Mouse (Mus musculus) midbrain, embryonic 13.5 days (tissue): Measurements from ENCODE around the gene Zbtb20. TPM values are rescaled to one million over a fixed set of nuclear protein-coding genes. Genes with fewer than 3 reads are reported as not detected.

Experiments used
- ATAC-seq: fragments of 200-750 bp; cut with Nextera tagmentation; 2 replicates; pipeline ENCODE4 v1.8.0; 2017; ENCODE audit warnings: mild to moderate bottlenecking, moderate TSS enrichment, moderate library complexity
- H3K27ac ChIP-seq: fragments of 300-500 bp; sonication (generic); 2 replicates; pipeline ENCODE4 v1.5.1; 2015; ENCODE audit warnings: inconsistent platforms, mild to moderate bottlenecking, moderate library complexity
- H3K27me3 ChIP-seq: fragments of 300-500 bp; sonication (generic); 2 replicates; pipeline ENCODE4 v1.6.1; 2015; ENCODE audit warnings: mild to moderate bottlenecking, inconsistent platforms
- H3K36me3 ChIP-seq: fragments of 300-500 bp; sonication (generic); 2 replicates; pipeline ENCODE4 v1.6.1; 2015; ENCODE audit warnings: mild to moderate bottlenecking, inconsistent platforms
- H3K4me1 ChIP-seq: fragments of 300-500 bp; sonication (generic); replicated peaks from 2 replicates; pipeline ENCODE4 v1.6.1; 2015; ENCODE audit warnings: inconsistent platforms
- H3K4me2 ChIP-seq: fragments of 300-500 bp; sonication (generic); replicated peaks from 2 replicates; pipeline ENCODE4 v1.6.1; 2015; ENCODE audit warnings: moderate library complexity, mild to moderate bottlenecking, inconsistent platforms
- H3K4me3 ChIP-seq: fragments of 300-500 bp; sonication (generic); replicated peaks from 2 replicates; pipeline ENCODE4 v1.5.1; 2015; ENCODE audit warnings: mild to moderate bottlenecking, inconsistent platforms
- H3K9ac ChIP-seq: fragments of 300-500 bp; sonication (generic); replicated peaks from 2 replicates; pipeline ENCODE4 v1.6.1; 2015; ENCODE audit warnings: mild to moderate bottlenecking, inconsistent platforms
- H3K9me3 ChIP-seq: fragments of 300-500 bp; sonication (generic); 2 replicates; pipeline ENCODE4 v1.6.1; 2016; ENCODE audit warnings: mild to moderate bottlenecking, inconsistent platforms
- WGBS: fragments of 180-500 bp; shearing (Covaris S2); methylation state at CpG from one replicate; pipeline ENCODE4 v1.1.7; 2015; 5-methylcytosine and 5-hydroxymethylcytosine counted together
- polyA plus RNA-seq: library from polyadenylated mRNA; unstranded; fragments of >200 nt; fragmentation: Nextera tagmentation; extraction: Ambion mirVana; gene quantifications from 2 replicates; pipeline ENCODE4 v1.2.1, GENCODE M21; 2015

The Zbtb20 gene
- polyA plus RNA-seq, 1 experiment from 2014 or later, result 86.5 TPM

- Histone ChIP-seq H3K4me1 (peaks cover 10% of the 10 kb centered on the region; the same call in 1 of the 2 replicates), H3K9me3 (no peaks in the 10 kb centered on the region), H3K4me3 (no peak overlapping the region), H3K9ac (no peak overlapping the region), H3K36me3 (no peaks in the 10 kb centered on the region), H3K27ac (no peak overlapping the region), H3K27me3 (no peaks in the 10 kb centered on the region), H3K4me2 (no peak overlapping the region)
- 0 out of 2 replicates have a peak, but pooled peaks have one; percentile 63 for ATAC-seq
- 30% methylated on average over 3 of the region's 3 CpGs for WGBS
Measured at GRCm38 (mm10) chr16:43540108-43540507, 664.4 kb downstream of the Zbtb20 start.

DNA sequence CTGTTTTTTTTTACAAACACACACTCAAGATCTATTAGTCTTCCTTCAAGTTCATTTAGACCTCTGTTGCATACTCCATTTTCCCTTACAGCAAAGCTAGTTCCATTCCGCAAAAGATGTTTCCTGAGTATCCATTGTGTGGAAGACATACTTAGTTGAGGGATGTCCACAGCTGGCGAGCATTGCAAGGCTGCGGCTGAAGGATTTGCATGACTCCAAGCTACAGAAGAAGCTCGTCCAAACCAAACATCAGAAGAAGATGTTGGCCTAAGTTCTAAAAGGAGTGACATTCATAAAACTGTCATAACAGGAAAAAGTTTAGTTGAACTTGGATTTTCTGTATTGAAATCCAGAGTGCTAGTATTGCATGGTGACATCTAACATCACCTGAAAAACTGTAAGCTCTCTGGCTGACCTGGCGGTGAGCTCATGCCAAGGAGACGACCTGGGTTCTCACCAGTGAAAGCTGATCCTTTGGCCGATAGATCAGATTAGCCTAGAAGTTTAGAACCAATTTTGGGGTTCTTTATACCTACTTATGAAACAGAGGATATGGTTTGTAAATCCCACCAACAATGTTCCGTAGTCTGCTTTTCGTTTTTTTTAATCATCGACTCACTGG lies 665.0 kb downstream of the Zbtb20 start:
- no peak overlapping the region for H3K4me2 ChIP-seq
- H3K9me3 ChIP-seq, result no peaks in the 10 kb centered on the region
- ATAC-seq, result no peak
- 95% methylated on average over 10 of the region's 10 CpGs for WGBS
- H3K27ac ChIP-seq, result no peak overlapping the region
- no peak overlapping the region for H3K4me3 ChIP-seq
- H3K9ac ChIP-seq, result no peak overlapping the region
- no peaks in the 10 kb centered on the region for H3K27me3 ChIP-seq
- no peaks in the 10 kb centered on the region for H3K36me3 ChIP-seq
- peaks cover 13% of the 10 kb centered on the region for H3K4me1 ChIP-seq

GRCm38 (mm10) chr16:43545261-43545660 lies 669.6 kb downstream of the Zbtb20 start:
- H3K4me2 ChIP-seq, result no peak overlapping the region
- 95% methylated on average over 4 of the region's 4 CpGs for WGBS
- H3K9ac ChIP-seq, result no peak overlapping the region
- no peak overlapping the region for H3K27ac ChIP-seq
- no peaks in the 10 kb centered on the region for H3K36me3 ChIP-seq
- H3K9me3 ChIP-seq, result no peaks in the 10 kb centered on the region
- no peak for ATAC-seq
- H3K27me3 ChIP-seq, result no peaks in the 10 kb centered on the region
- no peak overlapping the region for H3K4me3 ChIP-seq
- peaks cover 46% of the 10 kb centered on the region for H3K4me1 ChIP-seq

DNA sequence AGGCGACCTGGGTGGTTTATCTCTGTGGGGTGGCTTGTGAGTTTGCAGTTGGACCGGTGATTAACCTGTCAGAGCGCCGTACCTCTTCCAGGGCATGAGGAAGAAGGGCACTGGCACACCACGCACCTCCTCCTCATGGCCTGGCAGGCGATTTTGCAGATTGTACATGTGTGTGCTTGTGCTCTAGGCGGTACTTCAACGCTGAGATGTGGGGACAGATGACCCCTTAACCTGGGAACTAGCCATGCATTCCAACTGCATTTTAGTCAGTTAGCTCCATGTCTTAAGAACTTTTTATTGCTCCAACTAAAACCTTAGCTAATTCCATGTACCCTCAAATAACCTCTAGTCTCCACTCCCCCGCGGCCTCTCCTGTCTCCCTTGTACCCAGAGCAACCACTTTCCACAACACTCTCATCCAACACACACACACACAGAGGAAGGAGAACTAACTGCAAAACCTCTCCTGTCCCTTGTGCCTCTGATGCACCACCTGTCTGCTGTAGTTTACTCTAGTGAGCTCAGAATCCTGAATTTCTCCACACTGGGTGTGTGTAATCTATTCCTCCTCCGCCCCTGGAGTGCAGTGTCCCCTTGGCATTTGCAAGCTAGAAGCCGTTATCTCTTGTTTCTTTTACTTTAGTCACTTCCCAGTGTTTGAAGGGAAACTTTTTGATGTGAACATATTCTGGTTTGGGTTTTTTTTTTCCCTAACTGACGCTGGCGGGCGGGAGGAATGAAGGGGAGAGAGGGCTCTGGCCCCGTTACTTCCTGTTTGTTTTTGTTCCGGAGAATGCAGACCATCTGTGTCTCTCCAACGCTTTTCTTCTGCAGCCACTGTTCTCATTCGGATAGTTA lies 671.9 kb downstream of the Zbtb20 start:
- H3K4me3 ChIP-seq, result no peak overlapping the region
- peaks cover 51% of the 10 kb centered on the region for H3K4me1 ChIP-seq
- no peaks in the 10 kb centered on the region for H3K27me3 ChIP-seq
- H3K9ac ChIP-seq, result no peak overlapping the region
- H3K27ac ChIP-seq, result peak overlapping the region; percentile 15; the same call in 1 of the 2 replicates
- no peak for ATAC-seq
- no peak overlapping the region for H3K4me2 ChIP-seq
- no peaks in the 10 kb centered on the region for H3K36me3 ChIP-seq
- H3K9me3 ChIP-seq, result no peaks in the 10 kb centered on the region
- WGBS, result 61% methylated on average over 19 of the region's 19 CpGs

GRCm38 (mm10) chr16:43548774-43549173 lies 673.1 kb downstream of the Zbtb20 start:
- Histone ChIP-seq H3K36me3 (no peaks in the 10 kb centered on the region), H3K9me3 (no peaks in the 10 kb centered on the region), H3K4me1 (peaks cover 51% of the 10 kb centered on the region), H3K4me2 (no peak overlapping the region), H3K27ac (no peak overlapping the region), H3K4me3 (no peak overlapping the region), H3K9ac (no peak overlapping the region), H3K27me3 (no peaks in the 10 kb centered on the region)
- 66% methylated on average over 5 of the region's 5 CpGs for WGBS
- ATAC-seq, result no peak

GRCm38 (mm10) chr16:43549425-43550089 lies 673.9 kb downstream of the Zbtb20 start:
- ATAC-seq, result peak; percentile 63; the same call in 1 of the 2 replicates
- no peaks in the 10 kb centered on the region for H3K36me3 ChIP-seq
- peak overlapping the region; percentile 37; the same call in 1 of the 2 replicates for H3K27ac ChIP-seq
- H3K9me3 ChIP-seq, result no peaks in the 10 kb centered on the region
- no peak overlapping the region for H3K4me2 ChIP-seq
- 51% methylated on average over 9 of the region's 9 CpGs for WGBS
- no peak overlapping the region for H3K9ac ChIP-seq
- no peak overlapping the region for H3K4me3 ChIP-seq
- no peaks in the 10 kb centered on the region for H3K27me3 ChIP-seq
- H3K4me1 ChIP-seq, result peaks cover 51% of the 10 kb centered on the region

GRCm38 (mm10) chr16:43552443-43552842 lies 676.8 kb downstream of the Zbtb20 start:
- no peak overlapping the region for H3K4me2 ChIP-seq
- H3K4me3 ChIP-seq, result no peak overlapping the region
- H3K9ac ChIP-seq, result no peak overlapping the region
- no peaks in the 10 kb centered on the region for H3K9me3 ChIP-seq
- H3K27me3 ChIP-seq, result no peaks in the 10 kb centered on the region
- WGBS, result 100% methylated on average over 1 of the region's 1 CpGs
- no peaks in the 10 kb centered on the region for H3K36me3 ChIP-seq
- peaks cover 37% of the 10 kb centered on the region for H3K4me1 ChIP-seq
- no peak for ATAC-seq
- H3K27ac ChIP-seq, result no peak overlapping the region

DNA sequence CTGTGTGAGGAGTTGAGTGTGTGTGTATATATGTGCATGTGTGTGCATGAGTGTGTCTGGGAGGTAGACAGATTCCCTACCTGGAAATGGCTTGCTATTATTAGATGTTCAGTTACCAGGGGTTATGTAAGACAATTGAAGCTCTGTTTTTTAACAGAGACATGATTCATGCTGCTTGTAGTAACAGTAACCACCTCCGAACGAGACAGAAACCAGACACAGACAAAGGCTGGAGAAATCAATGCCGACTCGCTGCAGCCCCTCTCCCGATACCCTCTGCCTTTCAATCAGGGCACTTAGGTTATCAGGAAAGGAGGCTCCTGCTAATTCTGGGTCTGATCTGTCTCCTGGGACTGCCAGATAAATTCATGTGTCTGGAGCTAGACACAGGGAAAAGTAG lies 681.7 kb downstream of the Zbtb20 start:
- H3K4me2 ChIP-seq, result no peak overlapping the region
- WGBS, result 53% methylated on average over 5 of the region's 5 CpGs

GRCm38 (mm10) chr16:43561330-43561729 lies 685.6 kb downstream of the Zbtb20 start:
- Histone ChIP-seq H3K9ac (no peak overlapping the region), H3K27me3 (no peaks in the 10 kb centered on the region), H3K27ac (no peak overlapping the region), H3K36me3 (peaks cover 2% of the 10 kb centered on the region; the same call in 1 of the 2 replicates), H3K9me3 (no peaks in the 10 kb centered on the region), H3K4me1 (peaks cover 17% of the 10 kb centered on the region), H3K4me3 (no peak overlapping the region), H3K4me2 (no peak overlapping the region)
- WGBS, result 96% methylated on average over 2 of the region's 2 CpGs
- ATAC-seq, result no peak

More for the DNA sequence above, 681.7 kb downstream of the Zbtb20 start:
- Histone ChIP-seq H3K36me3 (no peaks in the 10 kb centered on the region), H3K27ac (peak overlapping the region; percentile 45; the same call in 1 of the 2 replicates), H3K4me1 (peaks cover 13% of the 10 kb centered on the region; the same call in 1 of the 2 replicates), H3K9me3 (no peaks in the 10 kb centered on the region), H3K27me3 (no peaks in the 10 kb centered on the region), H3K9ac (0 out of 2 replicates have a peak overlapping the region, but pooled peaks have one; percentile 19), H3K4me3 (no peak overlapping the region)
- ATAC-seq, result 0 out of 2 replicates have a peak, but pooled peaks have one; percentile 37

GRCm38 (mm10) chr16:43561956-43562355 lies 686.3 kb downstream of the Zbtb20 start:
- no peaks in the 10 kb centered on the region for H3K9me3 ChIP-seq
- 87% methylated on average over 4 of the region's 4 CpGs for WGBS
- H3K4me2 ChIP-seq, result no peak overlapping the region
- H3K27me3 ChIP-seq, result no peaks in the 10 kb centered on the region
- peaks cover 5% of the 10 kb centered on the region; the same call in 1 of the 2 replicates for H3K36me3 ChIP-seq
- no peak overlapping the region for H3K27ac ChIP-seq
- H3K4me1 ChIP-seq, result peaks cover 11% of the 10 kb centered on the region
- no peak overlapping the region for H3K4me3 ChIP-seq
- no peak overlapping the region for H3K9ac ChIP-seq
- no peak for ATAC-seq

- Histone ChIP-seq H3K4me2 (no peak overlapping the region), H3K27me3 (no peaks in the 10 kb centered on the region), H3K9me3 (no peaks in the 10 kb centered on the region), H3K4me1 (peaks cover 4% of the 10 kb centered on the region), H3K4me3 (no peak overlapping the region), H3K27ac (no peak overlapping the region), H3K36me3 (peaks cover 20% of the 10 kb centered on the region), H3K9ac (no peak overlapping the region)
- 85% methylated on average over 4 of the region's 4 CpGs for WGBS
- no peak for ATAC-seq
Measured at GRCm38 (mm10) chr16:43565872-43566271, 690.2 kb downstream of the Zbtb20 start.

- no peak overlapping the region for H3K27ac ChIP-seq
- no peaks in the 10 kb centered on the region for H3K27me3 ChIP-seq
- no peak overlapping the region for H3K4me3 ChIP-seq
- peaks cover 27% of the 10 kb centered on the region for H3K36me3 ChIP-seq
- H3K4me1 ChIP-seq, result peaks cover 4% of the 10 kb centered on the region
- no peak overlapping the region for H3K9ac ChIP-seq
- WGBS, result 71% methylated on average over 1 of the region's 1 CpGs
- H3K4me2 ChIP-seq, result no peak overlapping the region
- no peak for ATAC-seq
- H3K9me3 ChIP-seq, result no peaks in the 10 kb centered on the region
Measured at GRCm38 (mm10) chr16:43566511-43566910, 690.8 kb downstream of the Zbtb20 start.
